Mouse (Mus musculus): Measurements from ENCODE around the gene Ostm1.

GRCm38 (mm10) chr10:42613639-42614381 lies 30.2 kb downstream of the Ostm1 start:
- no peak for TF ChIP-seq CTCF (IDR thresholded peaks at IDR 0.05; ENCODE audit: low read depth)
- no peak for TF ChIP-seq EP300 (optimal IDR thresholded peaks at IDR 0.05)
